Mouse (Mus musculus) E14TG2a.4 (cell line): ENCODE measurements around the gene Tom1l1.

Source experiments
- CTCF ChIP-seq: conservative IDR thresholded peaks from 2 replicates; pipeline ENCODE4 v1.5.1; 2014; ENCODE audit warnings: low read length
- NANOG ChIP-seq: IDR thresholded peaks from 2 replicates; pipeline ENCODE4 v1.6.1; 2014; ENCODE audit warnings: borderline replicate concordance, low read length, mixed read lengths
- POU5F1 ChIP-seq: IDR thresholded peaks from 2 replicates; pipeline ENCODE4 v1.6.1; 2014; ENCODE audit warnings: low read length, borderline replicate concordance

GRCm38 (mm10) chr11:90663618-90664297 is 24.4 kb downstream of the Tom1l1 start:
- TF ChIP-seq CTCF = no peak
- no peak for TF ChIP-seq NANOG
- no peak for TF ChIP-seq POU5F1
